In genomic region chr16:18976315-18976714, GRCm38 (mm10) we compare ENCODE assay signal across 15 mouse cellular contexts.
DNase-seq lines count a peak whose midpoint lies in the region; ATAC-seq and TF ChIP-seq lines count a peak whose summit lies in the region.
"Had no signal": no experiment of that assay in that cellular context is flagged by ENCODE, and none has a peak within 500 bp of the region (broad histone marks: within the 10 kb centered on the region; RNA-seq: fewer than 3 reads in every experiment).

No protein-coding gene starts in this region.

- ATAC-seq in heart, embryonic 14.5 days (ENCODE audit: insufficient number of reproducible peaks, insufficient read depth, low FRiP score, low read depth): no peak
- 0 out of 2 replicates have a peak, but pooled peaks have one; percentile 35 for ATAC-seq in neural tube, embryonic 11.5 days (ENCODE audit: insufficient read depth, low FRiP score, low TSS enrichment)
- ATAC-seq in hindbrain, embryonic 15.5 days (ENCODE audit: low FRiP score, low read depth): 0 out of 2 replicates have a peak, but pooled peaks have one; percentile 56
- ATAC-seq in neural tube, embryonic 14.5 days (ENCODE audit: low read depth): peak; percentile 14; the same call in 1 of the 2 replicates
- ATAC-seq in lung, postnatal 0 days: no peak

- peak overlapping the region; percentile 38 for H3K4me2 ChIP-seq in heart, embryonic 14.5 days (ENCODE audit: low read length)
- no peak overlapping the region for H3K4me2 ChIP-seq in neural tube, embryonic 11.5 days (ENCODE audit: low read depth)
- 0 out of 2 replicates have a peak overlapping the region, but pooled peaks have one; percentile 11 for H3K4me2 ChIP-seq in hindbrain, embryonic 15.5 days
- no peak overlapping the region for H3K4me2 ChIP-seq in neural tube, embryonic 14.5 days (ENCODE audit: low read depth, low read length)
- no peak overlapping the region for H3K4me2 ChIP-seq in lung, postnatal 0 days (replicated peaks; ENCODE audit: low read depth, low read length)
- H3K4me2 ChIP-seq: liver, embryonic 11.5 days had no signal

- H3K27ac ChIP-seq in heart, embryonic 14.5 days (replicated peaks in 1 of 2; ENCODE audit: control insufficient read depth in 1 of 2, insufficient read depth in 1 of 2, low read depth in 2 of 2, low read length in 2 of 2): no peak overlapping the region
- no peak overlapping the region for H3K27ac ChIP-seq in neural tube, embryonic 11.5 days (ENCODE audit: low read depth, low read length)
- H3K27ac ChIP-seq in hindbrain, embryonic 15.5 days (replicated peaks): no peak overlapping the region
- H3K27ac ChIP-seq in neural tube, embryonic 14.5 days (ENCODE audit: low read depth, low read length): no peak overlapping the region
- no peak overlapping the region for H3K27ac ChIP-seq in lung, postnatal 0 days (ENCODE audit: low read length)

- peaks cover 0 to 8% of the 10 kb centered on the region in 2 experiments; a peak in 1 of 4 replicates for H3K4me1 ChIP-seq in heart, embryonic 14.5 days (ENCODE audit: control insufficient read depth in 2 of 2, insufficient read depth in 2 of 2, low read length in 2 of 2)
- H3K4me1 ChIP-seq in neural tube, embryonic 11.5 days (ENCODE audit: control insufficient read depth, insufficient read depth, low read length): no peaks in the 10 kb centered on the region
- no peaks in the 10 kb centered on the region for H3K4me1 ChIP-seq in hindbrain, embryonic 15.5 days (replicated peaks)
- H3K4me1 ChIP-seq in neural tube, embryonic 14.5 days (ENCODE audit: control insufficient read depth, insufficient read depth, low read length): no peaks in the 10 kb centered on the region
- no peaks in the 10 kb centered on the region for H3K4me1 ChIP-seq in lung, postnatal 0 days (ENCODE audit: insufficient read depth, low read depth, low read length)

- 73% methylated on average over 21 of the region's 23 CpGs for WGBS in heart, embryonic 14.5 days
- 68% methylated on average over 16 of the region's 23 CpGs for whole genome bisulfite sequencing in neural tube, embryonic 11.5 days
- 77% methylated on average over 23 of the region's 23 CpGs for WGBS in hindbrain, embryonic 15.5 days
- WGBS in neural tube, embryonic 14.5 days: 73% methylated on average over 23 of the region's 23 CpGs
- 72% methylated on average over 22 of the region's 23 CpGs for WGBS in lung, postnatal 0 days

- 0 out of 4 replicates have a peak overlapping the region, but pooled peaks of 1 of the 2 experiments have one; percentile 9 for H3K4me3 ChIP-seq in heart, embryonic 14.5 days (ENCODE audit: control insufficient read depth in 1 of 2, insufficient read depth in 1 of 2, low read depth in 1 of 2, low read length in 2 of 2)
- no peak overlapping the region for H3K4me3 ChIP-seq in neural tube, embryonic 11.5 days (ENCODE audit: low read depth, low read length)
- 0 out of 2 replicates have a peak overlapping the region, but pooled peaks have one; percentile 3 for H3K4me3 ChIP-seq in hindbrain, embryonic 15.5 days
- no peak overlapping the region for H3K4me3 ChIP-seq in neural tube, embryonic 14.5 days (ENCODE audit: low read depth, low read length)
- no peak overlapping the region for H3K4me3 ChIP-seq in lung, postnatal 0 days (ENCODE audit: low read depth, low read length)
- H3K4me3 ChIP-seq: myocyte had no signal

- no peak for TF ChIP-seq EP300 in lung, postnatal 0 days (IDR thresholded peaks at IDR 0.05)

- no peak for TF ChIP-seq CTCF in lung, postnatal 0 days (IDR thresholded peaks at IDR 0.05)

- H3K36me3 ChIP-seq in heart, embryonic 14.5 days (ENCODE audit: control insufficient read depth, insufficient read depth, low read length): 0 out of 2 replicates have a peak, but pooled peaks cover 4% of the 10 kb centered on the region
- no peaks in the 10 kb centered on the region for H3K36me3 ChIP-seq in neural tube, embryonic 11.5 days (ENCODE audit: control insufficient read depth, insufficient read depth, low read length)
- H3K36me3 ChIP-seq in hindbrain, embryonic 15.5 days: peaks cover 8% of the 10 kb centered on the region
- peaks cover 3% of the 10 kb centered on the region; the same call in 1 of the 2 replicates for H3K36me3 ChIP-seq in neural tube, embryonic 14.5 days (ENCODE audit: control insufficient read depth, insufficient read depth, low read length)
- no peaks in the 10 kb centered on the region for H3K36me3 ChIP-seq in lung, postnatal 0 days (ENCODE audit: insufficient read depth, low read length)

- no peak overlapping the region for H3K9ac ChIP-seq in heart, embryonic 14.5 days (ENCODE audit: low read length)
- no peak overlapping the region for H3K9ac ChIP-seq in neural tube, embryonic 11.5 days (ENCODE audit: low read length)
- no peak overlapping the region for H3K9ac ChIP-seq in hindbrain, embryonic 15.5 days
- H3K9ac ChIP-seq in neural tube, embryonic 14.5 days (replicated peaks; ENCODE audit: low read depth, low read length): no peak overlapping the region
- H3K9ac ChIP-seq in lung, postnatal 0 days (replicated peaks; ENCODE audit: low read depth): no peak overlapping the region

- no peaks in the 10 kb centered on the region for H3K27me3 ChIP-seq in heart, embryonic 14.5 days (ENCODE audit: control insufficient read depth, insufficient read depth, low read length)
- H3K27me3 ChIP-seq in neural tube, embryonic 11.5 days (ENCODE audit: control insufficient read depth, insufficient read depth, low read length): no peaks in the 10 kb centered on the region
- no peaks in the 10 kb centered on the region for H3K27me3 ChIP-seq in hindbrain, embryonic 15.5 days
- H3K27me3 ChIP-seq in neural tube, embryonic 14.5 days (ENCODE audit: control insufficient read depth, insufficient read depth, low read length): no peaks in the 10 kb centered on the region
- no peaks in the 10 kb centered on the region for H3K27me3 ChIP-seq in lung, postnatal 0 days (replicated peaks; ENCODE audit: insufficient read depth, low read length)
- H3K27me3 ChIP-seq: CH12.LX had no signal

- no peak for DNase-seq in heart, postnatal 4 days
- no peak for DNase-seq in neural tube, embryonic 11.5 days (ENCODE audit: low spot score)
- no peak for DNase-seq in neural tube, embryonic 10.5 days (ENCODE audit: extremely low spot score, low spot score)
- DNase-seq in lung, postnatal 0 days (ENCODE audit: low spot score): no peak
- no peak for DNase-seq in frontal cortex, adult 2 months (ENCODE audit: extremely low spot score in 1 of 2, low spot score in 1 of 2)
- DNase-seq: adrenal gland, postnatal 25 days; kidney, adult 8-10 months; layer of hippocampus, postnatal 36 days; thymus, adult 2 months had no signal

- peaks cover 4% of the 10 kb centered on the region; the same call in 1 of the 2 replicates for H3K9me3 ChIP-seq in heart, embryonic 14.5 days (ENCODE audit: control insufficient read depth, low read length)
- H3K9me3 ChIP-seq in neural tube, embryonic 11.5 days (ENCODE audit: control insufficient read depth, low read length): peaks cover 3% of the 10 kb centered on the region; the same call in 1 of the 2 replicates
- H3K9me3 ChIP-seq in hindbrain, embryonic 15.5 days: no peaks in the 10 kb centered on the region
- no peaks in the 10 kb centered on the region for H3K9me3 ChIP-seq in neural tube, embryonic 14.5 days (ENCODE audit: control insufficient read depth, low read length)
- H3K9me3 ChIP-seq in lung, postnatal 0 days (ENCODE audit: low read length): no peaks in the 10 kb centered on the region

Comparison
In these comparisons a context has a peak if more than half of its experiments do, and no peak if none do; other contexts are left out.
1. ATAC-seq: peak in neural tube, embryonic 11.5 days (single experiment), hindbrain, embryonic 15.5 days (single experiment) and neural tube, embryonic 14.5 days (single experiment); none in heart, embryonic 14.5 days (single experiment) and lung, postnatal 0 days (single experiment).
2. H3K4me2 ChIP-seq: peak in heart, embryonic 14.5 days (single experiment) and hindbrain, embryonic 15.5 days (single experiment); none in neural tube, embryonic 11.5 days (single experiment), neural tube, embryonic 14.5 days (single experiment) and lung, postnatal 0 days (single experiment).